Mouse (Mus musculus): ENCODE measurements at regions not wholly inside any gene's neighbourhood (a gene's known extent, or its start where the extent isn't known, plus 50 kb on each side); places are given as distances from the start of the nearest gene placed in this dataset.

DNA sequence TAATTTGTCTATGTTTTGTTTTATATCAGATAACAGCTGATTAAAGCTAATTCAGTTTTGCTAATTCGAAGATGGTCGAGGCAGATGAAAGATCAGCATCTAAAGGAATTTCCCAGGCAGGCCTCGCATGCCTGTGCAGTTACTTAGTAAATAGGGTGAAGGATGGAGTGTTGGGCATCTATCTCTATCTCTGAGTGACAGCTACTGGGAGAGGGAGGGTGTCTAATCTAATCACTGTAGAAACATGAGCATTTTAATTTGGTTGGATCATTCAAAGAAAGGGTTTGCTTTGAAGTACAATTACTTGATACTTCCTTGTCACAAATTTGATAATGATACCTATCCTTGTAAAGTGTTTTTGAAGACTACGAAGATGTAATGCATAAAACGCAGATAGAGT lies 273.8 kb downstream of the Gm11146 start:
- DNase-seq (ENCODE audit: low spot score in 2 of 2), result no peak

- no peak for DNase-seq (ENCODE audit: low spot score in 2 of 2)
Observed at GRCm38 (mm10) chr16:77322338-77322737, 279.6 kb downstream of the Gm11146 start.

DNA sequence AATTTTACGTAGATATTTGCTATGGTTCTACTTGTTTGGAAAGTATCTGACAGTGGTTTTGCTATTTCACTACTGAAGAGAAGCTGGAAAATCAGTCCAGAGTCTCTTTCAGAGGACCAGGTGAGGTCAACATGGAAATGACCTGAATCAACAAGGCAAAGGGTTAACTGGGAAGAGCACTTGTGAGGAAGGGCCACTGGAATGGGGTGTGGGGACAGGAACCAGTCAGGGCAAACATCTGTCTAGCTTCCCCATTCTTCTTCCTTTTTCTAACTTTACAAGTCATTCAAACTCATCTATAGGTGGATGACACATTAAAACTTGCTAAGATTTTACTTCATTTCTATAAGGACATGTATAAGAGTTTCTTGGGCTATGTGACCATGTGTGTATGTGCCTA lies 283.7 kb downstream of the Gm11146 start:
- no peak for DNase-seq (ENCODE audit: low spot score in 2 of 2)

- no peak for DNase-seq (ENCODE audit: low spot score in 2 of 2)
Observed at GRCm38 (mm10) chr16:77315354-77315753, 286.5 kb downstream of the Gm11146 start.

- no peak for DNase-seq (ENCODE audit: low spot score in 2 of 2)
Observed at GRCm38 (mm10) chr16:77313195-77313594, 288.7 kb downstream of the Gm11146 start.

GRCm38 (mm10) chr16:77301270-77302171 lies 288.0 kb downstream of the Usp25 start:
- DNase-seq (ENCODE audit: low spot score in 2 of 2), result no peak

- no peak for DNase-seq (ENCODE audit: low spot score in 2 of 2)
Observed at GRCm38 (mm10) chr16:77300572-77301213, 287.2 kb downstream of the Usp25 start.

- DNase-seq (ENCODE audit: low spot score in 2 of 2), result no peak
Observed at GRCm38 (mm10) chr16:77295574-77296355, 282.3 kb downstream of the Usp25 start.

GRCm38 (mm10) chr16:77292317-77292771 lies 278.8 kb downstream of the Usp25 start:
- no peak for DNase-seq (ENCODE audit: low spot score in 2 of 2)

DNA sequence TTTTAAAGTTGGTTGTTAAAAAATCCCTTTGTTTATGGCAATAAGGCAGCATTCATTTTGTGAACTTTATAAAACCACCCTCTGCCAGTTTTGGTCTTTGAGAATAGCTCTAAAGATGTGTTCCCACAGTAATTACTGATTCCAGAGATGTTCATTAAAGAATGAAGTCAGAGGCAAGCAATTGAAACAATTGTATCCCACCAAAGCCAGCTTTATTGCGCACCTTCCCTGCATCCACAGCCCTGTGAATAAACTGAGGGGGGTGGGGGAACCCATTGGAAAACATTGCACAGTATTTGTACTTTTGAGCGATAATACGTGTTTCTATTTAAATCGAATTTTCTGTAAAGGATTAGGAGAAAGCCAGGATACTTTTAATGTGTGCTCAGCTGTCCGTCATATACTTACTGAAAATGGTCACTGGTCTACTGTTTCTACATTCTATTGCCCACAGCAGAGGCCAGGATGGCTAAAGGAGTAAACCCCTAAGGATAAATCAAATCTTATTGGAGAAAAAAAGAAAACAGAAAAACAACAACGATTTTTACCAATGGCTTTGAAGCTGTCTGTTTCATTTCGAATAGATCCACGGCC lies 278.3 kb downstream of the Usp25 start:
- DNase-seq (ENCODE audit: low spot score in 2 of 2), result no peak

GRCm38 (mm10) chr16:77284205-77284604 lies 270.7 kb downstream of the Usp25 start:
- no peak for DNase-seq (ENCODE audit: low spot score in 2 of 2)

GRCm38 (mm10) chr16:77279916-77280315 lies 266.4 kb downstream of the Usp25 start:
- DNase-seq (ENCODE audit: low spot score in 2 of 2), result no peak

DNA sequence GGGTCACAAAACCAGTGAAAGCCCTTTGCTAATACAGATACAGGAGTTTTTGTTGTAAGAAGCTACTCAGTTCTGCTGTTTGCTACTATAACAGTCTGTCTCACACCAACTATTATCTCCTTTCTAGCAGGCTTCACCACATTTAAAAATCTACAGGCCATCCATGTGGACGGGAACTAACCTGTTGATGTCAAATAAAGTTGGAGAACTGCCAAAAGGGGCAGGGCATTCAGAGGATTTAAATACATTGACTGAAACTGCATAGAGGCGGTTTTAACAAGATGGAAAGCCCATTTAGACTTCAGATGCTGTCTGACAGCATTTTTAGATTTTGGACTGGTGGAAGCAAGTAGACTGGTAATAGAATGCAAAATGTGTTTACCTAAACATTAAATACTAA lies 266.0 kb downstream of the Usp25 start:
- DNase-seq (ENCODE audit: low spot score in 2 of 2), result no peak

GRCm38 (mm10) chr16:77273306-77273705 lies 259.8 kb downstream of the Usp25 start:
- DNase-seq (ENCODE audit: low spot score in 2 of 2), result no peak

- DNase-seq (ENCODE audit: low spot score in 2 of 2), result no peak
Observed at GRCm38 (mm10) chr16:77268926-77269325, 255.4 kb downstream of the Usp25 start.

DNA sequence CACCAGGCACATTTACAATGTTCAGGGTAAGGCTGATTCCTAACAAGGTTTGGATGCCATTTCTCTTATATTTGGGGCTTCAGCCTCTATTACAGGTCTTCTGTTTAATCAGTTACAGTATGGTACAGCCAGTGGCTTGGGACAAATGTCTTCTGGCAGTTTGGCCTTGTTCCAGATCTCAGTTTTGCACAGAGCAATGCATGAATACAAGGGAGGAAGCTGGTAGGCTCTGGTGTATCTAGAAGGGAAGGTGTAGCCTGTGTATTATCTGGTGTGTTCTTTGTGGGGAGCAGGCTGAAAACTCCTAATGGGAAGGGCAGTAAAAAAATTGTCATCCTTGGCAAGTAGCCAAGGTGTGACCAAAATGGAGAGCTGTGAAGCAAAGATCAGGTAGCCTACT lies 254.2 kb downstream of the Usp25 start:
- no peak for DNase-seq (ENCODE audit: low spot score in 2 of 2)

DNA sequence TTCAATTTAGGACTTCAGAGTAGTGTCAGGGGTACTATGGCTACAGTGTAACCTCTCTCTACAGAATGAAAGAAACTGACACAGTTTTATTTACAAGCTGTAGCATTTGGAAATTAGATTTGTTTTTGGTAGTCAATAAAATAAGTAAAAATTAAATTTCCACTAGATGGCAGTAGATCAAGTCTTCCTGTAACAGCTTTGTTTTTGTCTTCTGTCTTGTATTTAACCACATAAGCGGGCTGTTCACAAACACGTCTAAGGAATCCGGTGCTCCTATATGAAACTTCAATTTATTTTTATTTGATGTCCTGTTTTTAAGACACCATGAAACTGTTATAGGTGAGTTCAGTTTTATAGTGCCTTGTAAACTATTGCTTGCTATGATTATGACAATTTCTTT lies 238.8 kb downstream of the Usp25 start:
- no peak for DNase-seq (ENCODE audit: low spot score in 2 of 2)

GRCm38 (mm10) chr16:77251422-77251821 lies 237.9 kb downstream of the Usp25 start:
- DNase-seq (ENCODE audit: low spot score in 2 of 2), result no peak

DNA sequence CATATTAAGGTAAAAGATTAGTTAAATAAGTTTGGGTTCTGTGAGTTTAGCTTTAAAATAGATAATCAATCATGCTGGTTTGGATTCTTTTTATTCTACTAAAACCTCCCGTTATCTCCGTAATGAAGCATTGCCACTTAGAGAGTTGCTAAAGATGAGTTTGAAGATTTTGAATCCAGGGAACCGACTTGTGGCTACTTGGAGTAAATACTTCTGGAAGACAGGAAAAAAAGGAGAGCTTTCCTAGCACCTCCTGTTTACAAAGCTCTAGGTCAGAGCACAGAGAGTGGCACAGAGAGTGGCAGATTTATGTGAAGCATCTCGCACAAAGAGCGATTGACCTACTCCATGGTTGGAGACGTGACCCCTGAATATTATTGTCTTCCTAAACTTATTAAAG lies 227.4 kb downstream of the Usp25 start:
- DNase-seq (ENCODE audit: low spot score in 2 of 2), result no peak

GRCm38 (mm10) chr16:77239176-77239790 lies 225.8 kb downstream of the Usp25 start:
- no peak for DNase-seq (ENCODE audit: low spot score in 2 of 2)

Data from gastrocnemius, adult 8-10 months (tissue).